Mouse (Mus musculus): Measurements from ENCODE around the gene Ep300. TPM values are rescaled to one million over a fixed set of nuclear protein-coding genes. Genes with fewer than 3 reads are reported as not detected.

The Ep300 gene
- 6.8 and 7.0 TPM in 2 replicates for polyA plus RNA-seq (2015; fragmentation: Nextera tagmentation; extraction: Ambion mirVana)

DNA sequence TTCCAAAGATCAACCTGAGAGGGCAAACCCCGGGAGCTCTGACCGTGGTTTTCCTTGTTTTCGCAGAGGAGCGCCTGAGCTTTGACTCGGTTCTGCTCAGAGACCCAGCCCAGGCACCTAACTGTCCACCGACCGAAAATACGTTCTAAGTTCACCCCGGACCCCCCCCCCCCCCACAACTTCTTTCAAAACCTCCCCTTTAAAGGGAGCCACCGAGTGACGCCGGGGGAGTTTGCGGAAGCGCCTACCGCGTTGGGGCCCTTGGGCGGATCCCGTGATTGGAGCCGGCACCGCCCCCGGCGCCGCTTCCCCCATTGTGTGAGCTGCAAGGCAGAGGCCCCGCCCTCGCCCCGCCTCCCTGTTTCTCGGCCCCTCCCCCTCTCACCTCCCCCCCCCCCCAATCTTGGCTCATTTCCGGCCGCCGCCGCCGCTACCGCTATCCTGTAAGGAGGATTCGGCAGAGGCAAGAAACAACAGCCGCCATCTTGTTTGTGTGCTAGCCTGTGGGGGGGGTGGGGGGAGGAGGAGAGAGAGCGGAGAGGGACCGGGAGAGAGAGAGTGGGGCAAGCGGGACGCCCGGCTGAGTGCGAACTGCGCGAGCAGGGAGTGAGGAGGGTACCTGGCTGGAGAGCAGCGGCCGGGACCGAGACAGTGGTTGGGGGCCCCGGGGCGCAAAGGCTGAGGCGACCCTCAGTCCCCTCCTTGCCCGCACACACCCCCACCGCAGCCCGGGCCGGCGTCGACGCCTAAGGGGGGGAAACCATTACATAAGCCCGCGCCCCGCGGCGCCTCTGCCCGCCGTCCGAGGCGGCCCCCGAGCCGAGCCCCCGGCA lies at the start of gene Ep300:
TSS of gene Ep300 (plus strand) at position 439 of the 833 bp plus-strand sequence.

GRCm38 (mm10) chr15:81663697-81664561 lies 78.8 kb downstream of the Ep300 start, which contains the start of gene L3mbtl2:
Gene L3mbtl2, plus strand, starts transcription at chr15:81663889.

GRCm38 (mm10) chr15:81697175-81697574 lies 112.0 kb downstream of the Ep300 start, which contains the start of gene Chadl:
Gene Chadl, minus strand, starts transcription at chr15:81697287.

Small RNA genes within 50 kb of the gene (microRNA-seq; reads per million reads assigned to microRNA genes)
- 0 reads per million in 2 experiments for gene Gm23880

Other genes with a start within 250 kb of the Ep300 start
- gene Slc25a17, start 224.5 kb upstream of the Ep300 start, polyA plus RNA-seq (2015; fragmentation: Nextera tagmentation; extraction: Ambion mirVana) = 38.4 and 50.4 TPM in 2 replicates
- 92.6 and 109 TPM in 2 replicates for gene St13, start 185.3 kb upstream of the Ep300 start, polyA plus RNA-seq (2015; fragmentation: Nextera tagmentation; extraction: Ambion mirVana)
- 5.9 and 6.0 TPM in 2 replicates for gene Xpnpep3, start 185.2 kb upstream of the Ep300 start, polyA plus RNA-seq (2015; fragmentation: Nextera tagmentation; extraction: Ambion mirVana)
- 0.37 and 0.62 TPM in 2 replicates for gene Dnajb7, start 177.1 kb upstream of the Ep300 start, polyA plus RNA-seq (2015; fragmentation: Nextera tagmentation; extraction: Ambion mirVana)
- gene Rbx1, start 119.1 kb upstream of the Ep300 start, polyA plus RNA-seq (2015; fragmentation: Nextera tagmentation; extraction: Ambion mirVana) = 344 and 355 TPM in 2 replicates
- 5.8 and 7.2 TPM in 2 replicates for gene L3mbtl2, start 78.5 kb downstream of the Ep300 start, polyA plus RNA-seq (2015; fragmentation: Nextera tagmentation; extraction: Ambion mirVana)
- gene Chadl, start 111.9 kb downstream of the Ep300 start, polyA plus RNA-seq (2015; fragmentation: Nextera tagmentation; extraction: Ambion mirVana) = 2.7 and 4.2 TPM in 2 replicates
- gene Zc3h7b, start 159.7 kb downstream of the Ep300 start, polyA plus RNA-seq (2015; fragmentation: Nextera tagmentation; extraction: Ambion mirVana) = 8.7 and 8.9 TPM in 2 replicates
- gene Rangap1, start 160.2 kb downstream of the Ep300 start, polyA plus RNA-seq (2015; fragmentation: Nextera tagmentation; extraction: Ambion mirVana) = 20.9 and 21.1 TPM in 2 replicates
- 48.0 and 51.4 TPM in 2 replicates for gene Tef, start 217.1 kb downstream of the Ep300 start, polyA plus RNA-seq (2015; fragmentation: Nextera tagmentation; extraction: Ambion mirVana)

Measured in skeletal muscle tissue, postnatal 0 days (tissue).